Mouse (Mus musculus): ENCODE measurements around the gene Egflam.

Egflam gene

GRCm38 (mm10) chr15:7295199-7295598 is 103.0 kb downstream of the Egflam start:
- no peak for DNase-seq (ENCODE audit: low spot score in 2 of 2)

- no peak for DNase-seq (ENCODE audit: low spot score in 2 of 2)
These were observed 105.3 kb downstream of the Egflam start for GRCm38 (mm10) chr15:7292854-7293253.

- no peak for DNase-seq (ENCODE audit: low spot score in 2 of 2)
These were observed 108.2 kb downstream of the Egflam start for GRCm38 (mm10) chr15:7290003-7290402.

GRCm38 (mm10) chr15:7289516-7289915 is 108.7 kb downstream of the Egflam start:
- no peak for DNase-seq (ENCODE audit: low spot score in 2 of 2)

- no peak for DNase-seq (ENCODE audit: low spot score in 2 of 2)
These were observed 109.3 kb downstream of the Egflam start for GRCm38 (mm10) chr15:7288841-7289424.

GRCm38 (mm10) chr15:7287911-7288310 is 110.3 kb downstream of the Egflam start:
- DNase-seq (ENCODE audit: low spot score in 2 of 2): no peak

- no peak for DNase-seq (ENCODE audit: low spot score in 2 of 2)
These were observed 116.6 kb downstream of the Egflam start for GRCm38 (mm10) chr15:7281579-7281978.

- peak; percentile 33 to 71 for DNase-seq (ENCODE audit: low spot score in 2 of 2)
These were observed 134.4 kb downstream of the Egflam start for GRCm38 (mm10) chr15:7263822-7264221.

GRCm38 (mm10) chr15:7263339-7263738 is 134.9 kb downstream of the Egflam start:
- DNase-seq (ENCODE audit: low spot score in 2 of 2): no peak

GRCm38 (mm10) chr15:7261371-7261770 is 136.8 kb downstream of the Egflam start:
- no peak for DNase-seq (ENCODE audit: low spot score in 2 of 2)

- DNase-seq (ENCODE audit: low spot score in 2 of 2): no peak
These were observed 141.6 kb downstream of the Egflam start for GRCm38 (mm10) chr15:7256577-7256976.

- DNase-seq (ENCODE audit: low spot score in 2 of 2): no peak
These were observed 144.9 kb downstream of the Egflam start for GRCm38 (mm10) chr15:7253326-7253725.

- DNase-seq (ENCODE audit: low spot score in 2 of 2): no peak
These were observed 146.0 kb downstream of the Egflam start for GRCm38 (mm10) chr15:7252106-7252636.

- no peak for DNase-seq (ENCODE audit: low spot score in 2 of 2)
These were observed 147.2 kb downstream of the Egflam start for GRCm38 (mm10) chr15:7251042-7251441.

- no peak for DNase-seq (ENCODE audit: low spot score in 2 of 2)
These were observed 149.0 kb downstream of the Egflam start for GRCm38 (mm10) chr15:7249216-7249615.

GRCm38 (mm10) chr15:7247321-7247720 is 150.9 kb downstream of the Egflam start:
- DNase-seq (ENCODE audit: low spot score in 2 of 2): no peak

- no peak for DNase-seq (ENCODE audit: low spot score in 2 of 2)
These were observed 155.9 kb downstream of the Egflam start for GRCm38 (mm10) chr15:7242161-7242850.

- DNase-seq (ENCODE audit: low spot score in 2 of 2): peak in 1 of 2 experiments; percentile 7
These were observed 157.2 kb downstream of the Egflam start for GRCm38 (mm10) chr15:7240950-7241349.

GRCm38 (mm10) chr15:7239904-7240303 is 158.3 kb downstream of the Egflam start:
- DNase-seq (ENCODE audit: low spot score in 2 of 2): no peak

- DNase-seq (ENCODE audit: low spot score in 2 of 2): no peak
These were observed 164.7 kb downstream of the Egflam start for GRCm38 (mm10) chr15:7233393-7234090.

- DNase-seq (ENCODE audit: low spot score in 2 of 2): peak; percentile 27 to 74
These were observed 172.0 kb downstream of the Egflam start for GRCm38 (mm10) chr15:7226225-7226624.

GRCm38 (mm10) chr15:7224151-7224775 is 173.9 kb downstream of the Egflam start:
- no peak for DNase-seq (ENCODE audit: low spot score in 2 of 2)

All from frontal cortex, postnatal 10 days (tissue).